In the genomic region with DNA sequence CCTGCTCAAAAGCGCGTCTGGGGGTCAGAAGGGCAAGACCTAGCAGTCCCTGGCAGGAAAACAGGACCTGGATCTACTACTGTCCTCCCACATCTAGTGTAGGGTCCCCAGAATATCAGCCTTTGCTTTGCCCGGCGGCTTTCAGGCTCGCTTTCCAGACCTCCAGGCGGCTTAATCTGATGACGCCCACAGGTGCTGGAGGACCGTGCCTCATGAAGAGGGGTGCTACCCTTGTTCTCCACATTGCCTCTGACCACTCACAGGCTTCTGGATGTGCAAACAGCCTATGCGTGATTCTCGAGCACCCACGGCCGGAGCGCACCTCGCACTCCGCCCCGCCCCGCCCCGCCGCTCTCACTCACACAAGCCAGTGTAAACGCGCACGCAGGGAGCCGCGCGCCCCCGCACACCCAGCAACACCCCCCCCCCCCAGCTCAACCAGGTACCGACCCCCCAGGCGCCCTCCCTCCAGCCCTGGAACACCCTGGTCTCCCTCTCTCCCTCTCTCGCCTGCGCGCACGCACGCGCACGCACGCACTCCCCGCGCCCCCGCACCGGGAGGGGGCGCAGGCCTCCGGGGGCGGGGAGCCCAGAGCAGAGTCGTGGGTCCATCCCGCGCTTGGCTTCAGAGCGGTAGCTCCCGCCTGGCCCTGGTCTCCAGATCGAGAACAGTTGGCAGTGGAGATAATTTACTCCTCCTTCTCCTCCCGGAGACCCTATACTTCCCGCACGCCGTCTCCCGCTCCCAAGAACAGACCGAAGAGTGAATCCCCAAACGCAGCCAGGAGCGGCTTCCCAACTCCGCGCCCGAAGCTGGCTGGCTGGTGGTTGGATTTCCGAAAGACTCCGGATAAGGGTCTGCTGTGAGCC, we compare ENCODE assay signal across 7 mouse cellular contexts. TPM values are rescaled to one million over a fixed set of nuclear protein-coding genes. Genes with fewer than 3 reads are reported as not detected.
DNase-seq lines count a peak whose midpoint lies in the region; ATAC-seq and TF ChIP-seq lines count a peak whose summit lies in the region.

No protein-coding gene starts in this region.

- no peaks in the 10 kb centered on the region for H3K9me3 ChIP-seq in lung, embryonic 15.5 days
- H3K9me3 ChIP-seq in forebrain, embryonic 12.5 days = no peaks in the 10 kb centered on the region
- no peaks in the 10 kb centered on the region for H3K9me3 ChIP-seq in neural tube, embryonic 11.5 days (ENCODE audit: control insufficient read depth, low read length)

- TF ChIP-seq CTCF in left cerebral cortex, adult 2 months (IDR thresholded peaks at IDR 0.05) = no peak; the same call in 1 of the 2 replicates

- H3K4me2 ChIP-seq in lung, embryonic 15.5 days = peak overlapping the region; percentile 91
- H3K4me2 ChIP-seq in forebrain, embryonic 12.5 days = peak overlapping the region; percentile 99
- H3K4me2 ChIP-seq in neural tube, embryonic 11.5 days (ENCODE audit: low read depth) = peak overlapping the region; percentile 99

- peaks cover 72% of the 10 kb centered on the region for H3K27me3 ChIP-seq in lung, embryonic 15.5 days
- peaks cover 62% of the 10 kb centered on the region for H3K27me3 ChIP-seq in forebrain, embryonic 12.5 days
- H3K27me3 ChIP-seq in neural tube, embryonic 11.5 days (ENCODE audit: control insufficient read depth, insufficient read depth, low read length) = peaks cover 21% of the 10 kb centered on the region

- intact Hi-C loops in left cerebral cortex, adult 2 months (cut with DNase I) = loop anchor here (1.0 to 10.0 kb wide), 7 partner anchors 162 to 1530 kb away; no protein-coding TSS in a partner anchor

- 1% methylated on average over 51 of the region's 62 CpGs for WGBS in lung, embryonic 15.5 days
- WGBS in forebrain, embryonic 12.5 days = under 1% methylated on average over 42 of the region's 62 CpGs
- WGBS in neural tube, embryonic 11.5 days = under 1% methylated on average over 43 of the region's 62 CpGs

- H3K36me3 ChIP-seq in lung, embryonic 15.5 days = no peaks in the 10 kb centered on the region
- H3K36me3 ChIP-seq in forebrain, embryonic 12.5 days (replicated peaks) = no peaks in the 10 kb centered on the region
- H3K36me3 ChIP-seq in neural tube, embryonic 11.5 days (ENCODE audit: control insufficient read depth, insufficient read depth, low read length) = no peaks in the 10 kb centered on the region

- DNase-seq in lung, adult 18-20 months = no peak
- DNase-seq in left cerebral cortex, adult 2 months (ENCODE audit: extremely low spot score in 1 of 2, low spot score in 2 of 2) = peak; percentile 60 to 63
- DNase-seq in neural tube, embryonic 11.5 days (ENCODE audit: low spot score) = peak; percentile 66
- DNase-seq in adrenal gland, postnatal 14 days = no peak

- H3K9ac ChIP-seq in lung, embryonic 15.5 days = no peak overlapping the region
- peak overlapping the region; percentile 69 for H3K9ac ChIP-seq in forebrain, embryonic 12.5 days
- peak overlapping the region; percentile 69 for H3K9ac ChIP-seq in neural tube, embryonic 11.5 days (ENCODE audit: low read length)

- peaks cover 21% of the 10 kb centered on the region; the same call in 1 of the 2 replicates for H3K4me1 ChIP-seq in lung, embryonic 15.5 days
- H3K4me1 ChIP-seq in forebrain, embryonic 12.5 days = peaks cover 32% of the 10 kb centered on the region
- peaks cover 6% of the 10 kb centered on the region; the same call in 1 of the 2 replicates for H3K4me1 ChIP-seq in neural tube, embryonic 11.5 days (ENCODE audit: control insufficient read depth, insufficient read depth, low read length)

- peak; percentile 36; the same call in 1 of the 2 replicates for ATAC-seq in lung, embryonic 15.5 days (ENCODE audit: borderline replicate concordance, extremely low read depth, low FRiP score, low TSS enrichment)
- peak; percentile 52 for ATAC-seq in forebrain, embryonic 12.5 days (ENCODE audit: low FRiP score)
- ATAC-seq in neural tube, embryonic 11.5 days (ENCODE audit: insufficient read depth, low FRiP score, low TSS enrichment) = peak; percentile 32; the same call in 1 of the 2 replicates
- ATAC-seq in activated CD4-positive, CD25-positive, alpha-beta regulatory T cell, adult 4 months = no peak

- H3K4me3 ChIP-seq in lung, embryonic 15.5 days = peak overlapping the region; percentile 43
- peak overlapping the region; percentile 61 for H3K4me3 ChIP-seq in forebrain, embryonic 12.5 days (replicated peaks)
- H3K4me3 ChIP-seq in left cerebral cortex, adult 2 months = peak overlapping the region; percentile 65
- H3K4me3 ChIP-seq in neural tube, embryonic 11.5 days (ENCODE audit: low read depth, low read length) = peak overlapping the region; percentile 59

- no peak overlapping the region for H3K27ac ChIP-seq in lung, embryonic 15.5 days
- H3K27ac ChIP-seq in forebrain, embryonic 12.5 days = no peak overlapping the region
- peak overlapping the region; percentile 88 for H3K27ac ChIP-seq in left cerebral cortex, adult 2 months
- H3K27ac ChIP-seq in neural tube, embryonic 11.5 days (ENCODE audit: low read depth, low read length) = no peak overlapping the region

RNA-seq across cellular contexts. Expression of a gene that starts 0.7 kb away (rescaled TPM):
- polyA plus RNA-seq in lung, embryonic 15.5 days (2015; fragmentation: Nextera tagmentation; extraction: Ambion mirVana) = 0.25 and 0.29 TPM in 2 replicates
- 4.9 and 5.5 TPM in 2 replicates for polyA plus RNA-seq in forebrain, embryonic 12.5 days (2016; fragmentation: Nextera tagmentation; extraction: Ambion mirVana)
- total RNA-seq in left cerebral cortex, adult 2 months (2021) = 10 to 100 TPM; 38.8 to 51.0 TPM
- polyA plus RNA-seq in neural tube, embryonic 11.5 days (2014; fragmentation: Nextera tagmentation; extraction: Ambion mirVana) = 5.1 and 5.9 TPM in 2 replicates
- not detected for polyA plus RNA-seq in activated CD4-positive, CD25-positive, alpha-beta regulatory T cell, adult 4 months (2017; shearing (Covaris generic))
- total RNA-seq in adrenal gland, postnatal 14 days (2021) = not detected in 2 replicates

Comparison
In these comparisons a context has a peak if more than half of its experiments do, and no peak if none do; other contexts are left out.
1. DNase-seq: peak in left cerebral cortex, adult 2 months (2 of 2) and neural tube, embryonic 11.5 days (single experiment); none in lung, adult 18-20 months (0 of 2) and adrenal gland, postnatal 14 days (single experiment).
2. Peak in every context shown above with its lines, with median percentiles within 50 percentile points of each other: H3K4me2 ChIP-seq and H3K4me3 ChIP-seq.